Mouse (Mus musculus) bone marrow, adult 2 months (tissue): Measurements from ENCODE around the gene Rangap1. TPM values are rescaled to one million over a fixed set of nuclear protein-coding genes. Genes with fewer than 3 reads are reported as not detected.
"Not testable (repeated sequence)": the region's sequence is repeated elsewhere in the genome, so short reads cannot be mapped to it uniquely, and the experiment has no call there.

Experiments used
- H3K27ac ChIP-seq: fragments of 200-500 bp; 2 replicates; pipeline ENCODE4 v1.5.1; 2012; ENCODE audit warnings: low read depth, mild to moderate bottlenecking, control low read depth, inconsistent platforms, low read length; ENCODE audit not compliant: control insufficient read depth, poor library complexity, insufficient read depth
- H3K4me1 ChIP-seq: fragments of 200-500 bp; 2 replicates; pipeline ENCODE4 v1.6.1; 2011; ENCODE audit warnings: low read length; ENCODE audit not compliant: control insufficient read depth, insufficient read depth
- H3K4me3 ChIP-seq: fragments of 200-500 bp; replicated peaks from 2 replicates; pipeline ENCODE3; 2011; ENCODE audit warnings: mild to moderate bottlenecking, low read depth, low read length, control low read depth; ENCODE audit not compliant: control insufficient read depth
- CTCF ChIP-seq: fragments of 200-500 bp; IDR thresholded peaks from 2 replicates; pipeline ENCODE4 v1.5.1; 2011; ENCODE audit warnings: low read length, control low read depth; ENCODE audit not compliant: control insufficient read depth, insufficient read depth
- POLR2A ChIP-seq: fragments of 200-500 bp; IDR thresholded peaks from 2 replicates; pipeline ENCODE4 v1.6.1; 2011; ENCODE audit warnings: low read depth, mild to moderate bottlenecking, control low read depth, low read length, borderline replicate concordance; ENCODE audit not compliant: control insufficient read depth
- WGBS: fragments of 180-500 bp; shearing (Covaris S2); methylation state at CpG from one replicate; pipeline ENCODE4 v1.1.7; 2018; 5-methylcytosine and 5-hydroxymethylcytosine counted together
- polyA plus RNA-seq: library from polyadenylated mRNA; stranded (reverse); fragments of >200 nt; gene quantifications from 2 replicates; pipeline ENCODE4 v1.2.4, GENCODE M21; 2011; ENCODE audit warnings: low replicate concordance; ENCODE audit not compliant: missing spikeins, insufficient read depth, insufficient read length

Rangap1 gene
- polyA plus RNA-seq, 1 experiment = 91.3 TPM

GRCm38 (mm10) chr15:81710801-81711200 is 34.5 kb downstream of the Rangap1 start:
- H3K27ac ChIP-seq = no peak overlapping the region
- TF ChIP-seq POLR2A (no peak), CTCF (no peak)
- H3K4me1 ChIP-seq = no peaks in the 10 kb centered on the region
- 88% methylated on average over 4 of the region's 4 CpGs for WGBS
- no peak overlapping the region for H3K4me3 ChIP-seq

- 96% methylated on average over 1 of the region's 1 CpGs for WGBS
- no peak for TF ChIP-seq POLR2A
- TF ChIP-seq CTCF = no peak
- Histone ChIP-seq H3K4me3 (no peak overlapping the region), H3K4me1 (no peaks in the 10 kb centered on the region), H3K27ac (no peak overlapping the region)
Observed at GRCm38 (mm10) chr15:81709686-81710085, 35.6 kb downstream of the Rangap1 start.

- Histone ChIP-seq H3K27ac (no peak overlapping the region), H3K4me3 (no peak overlapping the region), H3K4me1 (no peaks in the 10 kb centered on the region)
- 88% methylated on average over 11 of the region's 11 CpGs for WGBS
- no peak for TF ChIP-seq CTCF
- no peak for TF ChIP-seq POLR2A
Observed at GRCm38 (mm10) chr15:81708991-81709390, 36.3 kb downstream of the Rangap1 start.

- WGBS = 91% methylated on average over 3 of the region's 3 CpGs
- no peaks in the 10 kb centered on the region; the same call in 1 of the 2 replicates for H3K4me1 ChIP-seq
- no peak overlapping the region for H3K27ac ChIP-seq
- no peak for TF ChIP-seq POLR2A
- no peak for TF ChIP-seq CTCF
- no peak overlapping the region for H3K4me3 ChIP-seq
Observed at GRCm38 (mm10) chr15:81703094-81703489, 42.2 kb downstream of the Rangap1 start.

GRCm38 (mm10) chr15:81702306-81703093 is 42.8 kb downstream of the Rangap1 start:
- no peak overlapping the region for H3K27ac ChIP-seq
- 85% methylated on average over 13 of the region's 13 CpGs for WGBS
- no peak overlapping the region for H3K4me3 ChIP-seq
- TF ChIP-seq POLR2A (no peak), CTCF (no peak)
- no peaks in the 10 kb centered on the region; the same call in 1 of the 2 replicates for H3K4me1 ChIP-seq

GRCm38 (mm10) chr15:81701350-81701749 is 44.0 kb downstream of the Rangap1 start:
- WGBS = 79% methylated on average over 4 of the region's 4 CpGs
- not testable (repeated sequence) for H3K4me1 ChIP-seq, H3K4me3 ChIP-seq, H3K27ac ChIP-seq

- Histone ChIP-seq H3K4me3 (no peak overlapping the region), H3K4me1 (no peaks in the 10 kb centered on the region; the same call in 1 of the 2 replicates), H3K27ac (no peak overlapping the region)
- TF ChIP-seq CTCF = no peak
- no peak for TF ChIP-seq POLR2A
- WGBS = 82% methylated on average over 8 of the region's 8 CpGs
Observed at GRCm38 (mm10) chr15:81700601-81701000, 44.7 kb downstream of the Rangap1 start.

- Histone ChIP-seq H3K4me3 (no peak overlapping the region), H3K27ac (no peak overlapping the region), H3K4me1 (no peaks in the 10 kb centered on the region; the same call in 1 of the 2 replicates)
- TF ChIP-seq CTCF (no peak), POLR2A (no peak)
- WGBS = 74% methylated on average over 2 of the region's 2 CpGs
Observed at GRCm38 (mm10) chr15:81700161-81700560, 45.2 kb downstream of the Rangap1 start.

GRCm38 (mm10) chr15:81698532-81698931 is 46.8 kb downstream of the Rangap1 start:
- H3K4me3 ChIP-seq = no peak overlapping the region
- H3K27ac ChIP-seq = no peak overlapping the region
- H3K4me1 ChIP-seq = no peaks in the 10 kb centered on the region; the same call in none of the 2 replicates
- no peak for TF ChIP-seq POLR2A
- WGBS = 36% methylated on average over 2 of the region's 2 CpGs
